Mouse (Mus musculus): ENCODE measurements around the gene Rgs16.

- TF ChIP-seq CTCF (conservative IDR thresholded peaks at IDR 0.05; ENCODE audit: low read length) (no peak), POU5F1 (IDR thresholded peaks at IDR 0.05; ENCODE audit: borderline replicate concordance, low read length) (no peak)
Measured at GRCm38 (mm10) chr1:153694372-153695120, 45.6 kb upstream of the Rgs16 start.

All from E14TG2a.4 (cell line).